Mouse (Mus musculus) CH12.LX (cell line): ENCODE measurements around the gene P3h2. TPM values are rescaled to one million over a fixed set of nuclear protein-coding genes. Genes with fewer than 3 reads are reported as not detected.

Experiments used
- DNase-seq: peaks from one replicate; pipeline ENCODE4 v3.0.0-alpha.2; 2013; ENCODE audit errors: extremely low read depth
- H3K27ac ChIP-seq: 2 replicates; pipeline ENCODE4 v1.5.1; 2012; ENCODE audit warnings: low read depth, mild to moderate bottlenecking, control low read depth, moderate library complexity; ENCODE audit not compliant: insufficient read depth
- H3K27me3 ChIP-seq: replicated peaks from 2 replicates; pipeline ENCODE3; 2012; ENCODE audit warnings: inconsistent platforms
- H3K36me3 ChIP-seq, 2 experiments: replicated peaks in 1 of 2; 2 replicates each; pipeline versions ENCODE3 to v1.6.1; 2012; ENCODE audit warnings: inconsistent platforms in 1 of 2, low read length in 1 of 2, mild to moderate bottlenecking in 1 of 2, mixed read lengths in 1 of 2, moderate library complexity in 1 of 2; ENCODE audit not compliant: control insufficient read depth in 1 of 2, insufficient read depth in 1 of 2
- H3K4me1 ChIP-seq, 2 experiments: 2 replicates each; pipeline ENCODE4 v1.6.1; 2012; ENCODE audit warnings: inconsistent platforms in 1 of 2, moderate library complexity in 1 of 2; ENCODE audit not compliant: insufficient read depth in 2 of 2, control insufficient read depth in 1 of 2
- H3K4me2 ChIP-seq: 2 replicates; pipeline ENCODE4 v1.6.1; 2012; ENCODE audit warnings: low read depth, mild to moderate bottlenecking, control low read depth; ENCODE audit not compliant: poor library complexity, insufficient read depth, severe bottlenecking
- H3K4me3 ChIP-seq, 3 experiments: fragments of 150-350 bp in 1 of 3; sonication (generic) in 1 of 3; replicated peaks in 1 of 3; 2 replicates each; pipeline versions ENCODE3 to v1.5.1; 2011 to 2012; ENCODE audit warnings: low read depth in 2 of 3, low read length in 2 of 3, mild to moderate bottlenecking in 2 of 3, moderate library complexity in 2 of 3, control low read depth in 1 of 3, improper control_type of control experiment in 1 of 3, inconsistent platforms in 1 of 3, mixed read lengths in 1 of 3; ENCODE audit not compliant: poor library complexity in 1 of 3
- H3K79me2 ChIP-seq: replicated peaks from 2 replicates; pipeline ENCODE4 v1.6.1; 2012; ENCODE audit warnings: mild to moderate bottlenecking, moderate library complexity; ENCODE audit not compliant: control insufficient read depth, poor library complexity, insufficient read depth, severe bottlenecking; ENCODE audit errors: extremely low read depth
- H3K9ac ChIP-seq: 2 replicates; pipeline ENCODE4 v1.6.1; 2012; ENCODE audit warnings: low read depth, mild to moderate bottlenecking, control low read depth, moderate library complexity; ENCODE audit not compliant: insufficient read depth
- H3K9me3 ChIP-seq: replicated peaks from 2 replicates; pipeline ENCODE3; 2012; ENCODE audit warnings: low read length, inconsistent platforms, mixed read lengths
- CHD1 ChIP-seq: IDR thresholded peaks from 2 replicates; pipeline ENCODE4 v1.6.1; 2012; ENCODE audit warnings: low read depth, low read length, improper control_type of control experiment, inconsistent platforms
- CHD2 ChIP-seq: IDR thresholded peaks from 2 replicates; pipeline ENCODE4 v1.6.1; 2011; ENCODE audit warnings: low read length, improper control_type of control experiment
- EP300 ChIP-seq: IDR thresholded peaks from 2 replicates; pipeline ENCODE4 v1.6.1; 2011; ENCODE audit warnings: low read length, improper control_type of control experiment
- ETS1 ChIP-seq: conservative IDR thresholded peaks from 2 replicates; pipeline ENCODE4 v1.6.1; 2012; ENCODE audit warnings: low read depth, mild to moderate bottlenecking, inconsistent platforms, low read length, improper control_type of control experiment, moderate library complexity
- HCFC1 ChIP-seq: IDR thresholded peaks from 2 replicates; pipeline ENCODE4 v1.6.1; 2012; ENCODE audit warnings: low read depth, mild to moderate bottlenecking, inconsistent platforms, low read length, improper control_type of control experiment
- IRF4 ChIP-seq: IDR thresholded peaks from 2 replicates; pipeline ENCODE4 v1.6.1; 2014; ENCODE audit warnings: low read depth, mild to moderate bottlenecking, inconsistent platforms, low read length, improper control_type of control experiment
- JUND ChIP-seq: conservative IDR thresholded peaks from 2 replicates; pipeline ENCODE4 v1.6.1; 2011; ENCODE audit warnings: low read depth, low read length, improper control_type of control experiment
- MAFK ChIP-seq: IDR thresholded peaks from 2 replicates; pipeline ENCODE4 v1.6.1; 2011; ENCODE audit warnings: low read length, improper control_type of control experiment; ENCODE audit not compliant: insufficient replicate concordance
- MAX ChIP-seq: IDR thresholded peaks from 2 replicates; pipeline ENCODE4 v1.6.1; 2011; ENCODE audit warnings: low read length, improper control_type of control experiment
- MEF2A ChIP-seq: IDR thresholded peaks from 2 replicates; pipeline ENCODE4 v1.6.1; 2014; ENCODE audit warnings: low read depth, mild to moderate bottlenecking, inconsistent platforms, low read length, improper control_type of control experiment, borderline replicate concordance
- MXI1 ChIP-seq: IDR thresholded peaks from 2 replicates; pipeline ENCODE4 v1.6.1; 2011; ENCODE audit warnings: mild to moderate bottlenecking, low read depth, low read length, improper control_type of control experiment
- NRF1 ChIP-seq: IDR thresholded peaks from 2 replicates; pipeline ENCODE4 v1.6.1; 2014; ENCODE audit warnings: low read depth, mild to moderate bottlenecking, inconsistent platforms, low read length, improper control_type of control experiment, moderate library complexity
- POLR2A ChIP-seq: IDR thresholded peaks from 2 replicates; pipeline ENCODE4 v1.6.1; 2011; ENCODE audit warnings: low read depth, mild to moderate bottlenecking, improper control_type of control experiment, low read length
- POLR2AphosphoS2 ChIP-seq: IDR thresholded peaks from 2 replicates; pipeline ENCODE4 v1.6.1; 2011; ENCODE audit warnings: low read depth, low read length, improper control_type of control experiment
- RAD21 ChIP-seq: IDR thresholded peaks from 2 replicates; pipeline ENCODE4 v1.6.1; 2011; ENCODE audit warnings: low read depth, mild to moderate bottlenecking, low read length, improper control_type of control experiment, moderate library complexity
- SIN3A ChIP-seq: IDR thresholded peaks from 2 replicates; pipeline ENCODE4 v1.6.1; 2012; ENCODE audit warnings: low read length, improper control_type of control experiment, inconsistent platforms
- SMC3 ChIP-seq: IDR thresholded peaks from 2 replicates; pipeline ENCODE4 v1.6.1; 2011; ENCODE audit warnings: low read depth, low read length, improper control_type of control experiment
- TBP ChIP-seq: conservative IDR thresholded peaks from 2 replicates; pipeline ENCODE4 v1.6.1; 2011; ENCODE audit warnings: low read depth, low read length, improper control_type of control experiment
- TCF12 ChIP-seq: IDR thresholded peaks from 2 replicates; pipeline ENCODE4 v1.6.1; 2014; ENCODE audit warnings: low read depth, mild to moderate bottlenecking, inconsistent platforms, low read length, improper control_type of control experiment
- USF2 ChIP-seq: conservative IDR thresholded peaks from 2 replicates; pipeline ENCODE4 v1.6.1; 2011; ENCODE audit warnings: low read depth, low read length, improper control_type of control experiment
- ZKSCAN1 ChIP-seq: IDR thresholded peaks from 2 replicates; pipeline ENCODE4 v1.6.1; 2012; ENCODE audit warnings: low read depth, inconsistent platforms, low read length, improper control_type of control experiment, borderline replicate concordance
- ZMIZ1 ChIP-seq: IDR thresholded peaks from 2 replicates; pipeline ENCODE4 v1.6.1; 2012; ENCODE audit warnings: low read depth, mild to moderate bottlenecking, inconsistent platforms, low read length, improper control_type of control experiment
- ZNF384 ChIP-seq: IDR thresholded peaks from 2 replicates; pipeline ENCODE4 v1.6.1; 2012; ENCODE audit warnings: low read depth, low read length, improper control_type of control experiment, inconsistent platforms
- dilution Hi-C: fragments of 300-500 bp; cut with MboI; formaldehyde crosslinking; loops from 2 replicates; pipeline ENCODE4 v1.14.3; 2020; ENCODE audit warnings: low sequenced_read_pairs; ENCODE audit not compliant: extremely low pct_unique_long_range_greater_than_20kb, extremely low pct_ligation_motif_present
- in situ Hi-C: fragments of 300-500 bp; cut with MboI; formaldehyde crosslinking; loops from 3 replicates; pipeline ENCODE4 v1.14.3; 2019; ENCODE audit warnings: low sequenced_read_pairs, low pct_ligation_motif_present, low pct_unique_long_range_greater_than_20kb, mixed read lengths
- polyA plus RNA-seq: library from polyadenylated mRNA; unstranded; fragments of >175 nt; gene quantifications from 2 replicates; pipeline ENCODE4 v1.2.1, GENCODE M21; 2012; ENCODE audit warnings: low read depth; ENCODE audit not compliant: insufficient read length
- total RNA-seq, 2 experiments: library from RNA; depleted of rRNA; stranded (reverse); fragments of 300-350 nt in 1 of 2; fragments of >200 nt in 1 of 2; gene quantifications; 2 replicates each; pipeline ENCODE4 v1.2.3; 2012 to 2014

P3h2 gene
- total and polyA plus RNA-seq, 3 experiments, result 0.08 to 0.73 (median 0.27) TPM

DNA sequence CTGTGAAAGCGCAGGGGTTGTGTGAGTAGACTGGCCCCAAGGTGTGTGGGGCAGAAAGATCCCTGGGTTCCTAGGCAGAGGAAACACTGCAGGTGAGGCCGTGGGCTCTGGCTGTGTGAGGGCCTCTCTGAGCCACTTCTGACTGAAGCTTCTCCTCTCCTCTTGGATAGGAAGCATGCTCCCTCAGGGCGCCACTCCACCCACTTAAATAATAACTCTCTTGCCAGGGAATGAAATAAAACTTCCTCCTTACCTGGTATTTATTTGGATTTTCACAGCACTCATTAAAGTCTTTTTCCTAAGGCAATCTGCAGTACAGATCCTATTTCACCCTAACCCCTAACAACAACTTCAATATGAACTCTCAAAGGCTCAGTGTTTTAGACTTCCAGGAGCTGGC is 151.0 kb downstream of the P3h2 start:
- TF ChIP-seq SIN3A (no peak), POLR2AphosphoS2 (no peak), ZMIZ1 (no peak), MEF2A (no peak), MAX (no peak), POLR2A (no peak), ZNF384 (no peak)
- Histone ChIP-seq H3K4me1 (peaks cover 6 to 21% of the 10 kb centered on the region in 2 experiments), H3K4me3 (no peak overlapping the region), H3K36me3 (no peaks in the 10 kb centered on the region), H3K27ac (no peak overlapping the region), H3K9ac (no peak overlapping the region), H3K79me2 (no peaks in the 10 kb centered on the region), H3K4me2 (no peak overlapping the region), H3K9me3 (no peaks in the 10 kb centered on the region), H3K27me3 (no peaks in the 10 kb centered on the region)
- in situ Hi-C loops (loop anchor here (5.0 to 25.0 kb wide), 2 partner anchors 558 to 582 kb away; no protein-coding TSS in a partner anchor), dilution Hi-C loops (no loop called here)
- no peak for DNase-seq

GRCm38 (mm10) chr16:25953359-25953758 is 152.2 kb downstream of the P3h2 start:
- H3K79me2 ChIP-seq, result no peaks in the 10 kb centered on the region
- no peaks in the 10 kb centered on the region for H3K27me3 ChIP-seq
- no peaks in the 10 kb centered on the region for H3K9me3 ChIP-seq
- TF ChIP-seq HCFC1 (no peak), TBP (no peak), EP300 (no peak), ZNF384 (no peak), TCF12 (no peak), IRF4 (no peak), ETS1 (no peak), MAFK (no peak), JUND (no peak), MEF2A (no peak), CHD2 (no peak), ZKSCAN1 (no peak), CHD1 (no peak), SMC3 (no peak), MXI1 (no peak), NRF1 (no peak), RAD21 (no peak), USF2 (no peak), ZMIZ1 (no peak), POLR2A (no peak)
- no peaks in the 10 kb centered on the region for H3K36me3 ChIP-seq
- H3K4me1 ChIP-seq, result peaks cover 6 to 15% of the 10 kb centered on the region in 2 experiments
- H3K4me2 ChIP-seq, result no peak overlapping the region
- H3K27ac ChIP-seq, result no peak overlapping the region
- H3K9ac ChIP-seq, result no peak overlapping the region
- dilution Hi-C loops, result no loop called here
- no peak for DNase-seq
- in situ Hi-C loops, result loop anchor here (25.0 kb wide), 1 partner anchor 559 kb away; no protein-coding TSS in a partner anchor
- H3K4me3 ChIP-seq, result no peak overlapping the region
